Mouse (Mus musculus) forebrain, embryonic 13.5 days (tissue): ENCODE data around the gene Slc6a6. TPM values are rescaled to one million over a fixed set of nuclear protein-coding genes. Genes with fewer than 3 reads are reported as not detected.

ENCODE experiments used
- ATAC-seq: fragments of 200-750 bp; cut with Nextera tagmentation; 2 replicates; pipeline ENCODE4 v1.8.0; 2017
- H3K27ac ChIP-seq: fragments of 300-500 bp; sonication (generic); 2 replicates; pipeline ENCODE4 v1.5.1; 2015; ENCODE audit warnings: inconsistent platforms, mild to moderate bottlenecking, moderate library complexity
- H3K27me3 ChIP-seq: fragments of 300-500 bp; sonication (generic); 2 replicates; pipeline ENCODE4 v1.6.1; 2015; ENCODE audit warnings: mild to moderate bottlenecking, inconsistent platforms
- H3K36me3 ChIP-seq: fragments of 300-500 bp; sonication (generic); 2 replicates; pipeline ENCODE4 v1.6.1; 2015; ENCODE audit warnings: mild to moderate bottlenecking, inconsistent platforms; ENCODE audit not compliant: poor library complexity, severe bottlenecking
- H3K4me1 ChIP-seq: fragments of 300-500 bp; sonication (generic); 2 replicates; pipeline ENCODE4 v1.6.1; 2015; ENCODE audit warnings: inconsistent platforms
- H3K4me2 ChIP-seq: fragments of 300-500 bp; sonication (generic); 2 replicates; pipeline ENCODE4 v1.6.1; 2015; ENCODE audit warnings: inconsistent platforms, mild to moderate bottlenecking, moderate library complexity
- H3K4me3 ChIP-seq: fragments of 300-500 bp; sonication (generic); 2 replicates; pipeline ENCODE4 v1.5.1; 2015; ENCODE audit warnings: mild to moderate bottlenecking, inconsistent platforms
- H3K9ac ChIP-seq: fragments of 300-500 bp; sonication (generic); 2 replicates; pipeline ENCODE4 v1.6.1; 2015; ENCODE audit warnings: mild to moderate bottlenecking, inconsistent platforms
- H3K9me3 ChIP-seq: fragments of 300-500 bp; sonication (generic); replicated peaks from 2 replicates; pipeline ENCODE4 v1.6.1; 2016; ENCODE audit warnings: inconsistent platforms
- WGBS: fragments of 180-500 bp; shearing (Covaris S2); methylation state at CpG from one replicate; pipeline ENCODE4 v1.1.7; 2015; 5-methylcytosine and 5-hydroxymethylcytosine counted together
- polyA plus RNA-seq: library from polyadenylated mRNA; unstranded; fragments of >200 nt; fragmentation: Nextera tagmentation; extraction: Ambion mirVana; gene quantifications from 2 replicates; pipeline ENCODE4 v1.2.1, GENCODE M21; 2015

Slc6a6 gene
- polyA plus RNA-seq, 1 experiment from 2014 or later = 68.2 TPM

GRCm38 (mm10) chr6:91707276-91707885 lies 23.5 kb downstream of the Slc6a6 start:
- Histone ChIP-seq H3K36me3 (peaks cover 47% of the 10 kb centered on the region), H3K9ac (no peak overlapping the region), H3K4me1 (peaks cover 39% of the 10 kb centered on the region), H3K4me3 (no peak overlapping the region), H3K27ac (peak overlapping the region; percentile 91), H3K27me3 (no peaks in the 10 kb centered on the region), H3K9me3 (no peaks in the 10 kb centered on the region), H3K4me2 (no peak overlapping the region)
- whole genome bisulfite sequencing = 69% methylated on average over 8 of the region's 8 CpGs
- peak; percentile 31; the same call in 1 of the 2 replicates for ATAC-seq

GRCm38 (mm10) chr6:91707886-91708564 lies 24.2 kb downstream of the Slc6a6 start:
- Histone ChIP-seq H3K4me3 (no peak overlapping the region), H3K9ac (no peak overlapping the region), H3K9me3 (no peaks in the 10 kb centered on the region), H3K36me3 (peaks cover 40% of the 10 kb centered on the region), H3K4me1 (peaks cover 46% of the 10 kb centered on the region), H3K4me2 (no peak overlapping the region), H3K27me3 (no peaks in the 10 kb centered on the region), H3K27ac (peak overlapping the region; percentile 91)
- 56% methylated on average over 11 of the region's 11 CpGs for WGBS
- ATAC-seq = peak; percentile 66

- no peaks in the 10 kb centered on the region for H3K9me3 ChIP-seq
- no peak overlapping the region for H3K9ac ChIP-seq
- peaks cover 54% of the 10 kb centered on the region for H3K4me1 ChIP-seq
- H3K36me3 ChIP-seq = peaks cover 37% of the 10 kb centered on the region
- H3K4me2 ChIP-seq = no peak overlapping the region
- H3K4me3 ChIP-seq = no peak overlapping the region
- no peaks in the 10 kb centered on the region for H3K27me3 ChIP-seq
- no peak for ATAC-seq
- WGBS = 83% methylated on average over 2 of the region's 2 CpGs
- H3K27ac ChIP-seq = peak overlapping the region; percentile 91
Measured at GRCm38 (mm10) chr6:91708919-91709318, 25.1 kb downstream of the Slc6a6 start.

GRCm38 (mm10) chr6:91710345-91710930 lies 26.6 kb downstream of the Slc6a6 start:
- Histone ChIP-seq H3K4me2 (no peak overlapping the region), H3K4me3 (no peak overlapping the region), H3K4me1 (peaks cover 54% of the 10 kb centered on the region), H3K9me3 (no peaks in the 10 kb centered on the region), H3K27ac (0 out of 2 replicates have a peak overlapping the region, but pooled peaks have one; percentile 35), H3K27me3 (no peaks in the 10 kb centered on the region), H3K36me3 (peaks cover 32% of the 10 kb centered on the region), H3K9ac (no peak overlapping the region)
- WGBS = 33% methylated on average over 6 of the region's 6 CpGs
- no peak for ATAC-seq

- H3K27ac ChIP-seq = peak overlapping the region; percentile 84
- ATAC-seq = no peak
- 35% methylated on average over 4 of the region's 4 CpGs for WGBS
- H3K4me3 ChIP-seq = no peak overlapping the region
- H3K27me3 ChIP-seq = no peaks in the 10 kb centered on the region
- H3K9me3 ChIP-seq = no peaks in the 10 kb centered on the region
- peaks cover 54% of the 10 kb centered on the region for H3K4me1 ChIP-seq
- H3K4me2 ChIP-seq = no peak overlapping the region
- peak overlapping the region; percentile 45; the same call in 1 of the 2 replicates for H3K9ac ChIP-seq
- H3K36me3 ChIP-seq = peaks cover 24% of the 10 kb centered on the region
Measured at GRCm38 (mm10) chr6:91712097-91712854, 28.4 kb downstream of the Slc6a6 start.

- ATAC-seq = no peak
- Histone ChIP-seq H3K27ac (peak overlapping the region; percentile 84), H3K4me2 (no peak overlapping the region), H3K4me1 (peaks cover 54% of the 10 kb centered on the region), H3K9ac (peak overlapping the region; percentile 45; the same call in 1 of the 2 replicates), H3K9me3 (no peaks in the 10 kb centered on the region), H3K4me3 (no peak overlapping the region), H3K27me3 (no peaks in the 10 kb centered on the region), H3K36me3 (peaks cover 24% of the 10 kb centered on the region)
- whole genome bisulfite sequencing = 9% methylated on average over 10 of the region's 10 CpGs
Measured at GRCm38 (mm10) chr6:91712855-91713331, 29.0 kb downstream of the Slc6a6 start.

GRCm38 (mm10) chr6:91713370-91713896 lies 29.6 kb downstream of the Slc6a6 start:
- ATAC-seq = no peak
- WGBS = 5% methylated on average over 5 of the region's 5 CpGs
- no peaks in the 10 kb centered on the region for H3K27me3 ChIP-seq
- H3K36me3 ChIP-seq = peaks cover 24% of the 10 kb centered on the region
- no peaks in the 10 kb centered on the region for H3K9me3 ChIP-seq
- peaks cover 54% of the 10 kb centered on the region for H3K4me1 ChIP-seq
- peak overlapping the region; percentile 84 for H3K27ac ChIP-seq
- H3K9ac ChIP-seq = 0 out of 2 replicates have a peak overlapping the region, but pooled peaks have one; percentile 45
- H3K4me3 ChIP-seq = no peak overlapping the region
- no peak overlapping the region for H3K4me2 ChIP-seq

- H3K27ac ChIP-seq = no peak overlapping the region; the same call in 1 of the 2 replicates
- no peak overlapping the region for H3K4me2 ChIP-seq
- ATAC-seq = no peak
- H3K9me3 ChIP-seq = no peaks in the 10 kb centered on the region
- WGBS = 91% methylated on average over 8 of the region's 8 CpGs
- peaks cover 24% of the 10 kb centered on the region for H3K36me3 ChIP-seq
- H3K4me3 ChIP-seq = no peak overlapping the region
- no peak overlapping the region for H3K9ac ChIP-seq
- no peaks in the 10 kb centered on the region for H3K27me3 ChIP-seq
- H3K4me1 ChIP-seq = peaks cover 64% of the 10 kb centered on the region
Measured at GRCm38 (mm10) chr6:91715023-91715422, 31.2 kb downstream of the Slc6a6 start.

- 82% methylated on average over 6 of the region's 6 CpGs for WGBS
- no peaks in the 10 kb centered on the region for H3K27me3 ChIP-seq
- no peaks in the 10 kb centered on the region for H3K9me3 ChIP-seq
- H3K36me3 ChIP-seq = peaks cover 23% of the 10 kb centered on the region
- H3K4me1 ChIP-seq = peaks cover 65% of the 10 kb centered on the region
- no peak overlapping the region for H3K4me3 ChIP-seq
- no peak overlapping the region for H3K9ac ChIP-seq
- no peak for ATAC-seq
- H3K4me2 ChIP-seq = no peak overlapping the region
- H3K27ac ChIP-seq = no peak overlapping the region
Measured at GRCm38 (mm10) chr6:91715988-91716810, 32.3 kb downstream of the Slc6a6 start.

GRCm38 (mm10) chr6:91718067-91718466 lies 34.2 kb downstream of the Slc6a6 start:
- H3K36me3 ChIP-seq = peaks cover 16% of the 10 kb centered on the region
- peaks cover 56% of the 10 kb centered on the region for H3K4me1 ChIP-seq
- WGBS = 70% methylated on average over 2 of the region's 2 CpGs
- no peak overlapping the region for H3K4me2 ChIP-seq
- no peak overlapping the region for H3K4me3 ChIP-seq
- no peaks in the 10 kb centered on the region for H3K9me3 ChIP-seq
- peak overlapping the region; percentile 95 for H3K27ac ChIP-seq
- no peak for ATAC-seq
- no peaks in the 10 kb centered on the region for H3K27me3 ChIP-seq
- H3K9ac ChIP-seq = peak overlapping the region; percentile 34

GRCm38 (mm10) chr6:91718603-91719002 lies 34.8 kb downstream of the Slc6a6 start:
- Histone ChIP-seq H3K9me3 (no peaks in the 10 kb centered on the region), H3K27me3 (no peaks in the 10 kb centered on the region), H3K9ac (peak overlapping the region; percentile 3; the same call in 1 of the 2 replicates), H3K4me2 (no peak overlapping the region), H3K4me1 (peaks cover 51% of the 10 kb centered on the region), H3K4me3 (no peak overlapping the region), H3K36me3 (peaks cover 19% of the 10 kb centered on the region), H3K27ac (peak overlapping the region; percentile 95)
- peak; percentile 13; the same call in 1 of the 2 replicates for ATAC-seq
- 57% methylated on average over 3 of the region's 3 CpGs for WGBS
